Mouse (Mus musculus): ENCODE measurements at regions not wholly inside any gene's neighbourhood (a gene's known extent, or its start where the extent isn't known, plus 50 kb on each side); places are given as distances from the start of the nearest gene placed in this dataset.

- WGBS, result 88% methylated on average over 1 of the region's 1 CpGs
- no peaks in the 10 kb centered on the region for H3K4me1 ChIP-seq
- H3K4me2 ChIP-seq, result no peak overlapping the region
- H3K27me3 ChIP-seq (replicated peaks), result no peaks in the 10 kb centered on the region
- H3K9me3 ChIP-seq (replicated peaks), result no peaks in the 10 kb centered on the region
- no peak overlapping the region for H3K27ac ChIP-seq (replicated peaks)
- no peak overlapping the region for H3K9ac ChIP-seq (replicated peaks)
- H3K36me3 ChIP-seq, result no peaks in the 10 kb centered on the region
- ATAC-seq (ENCODE audit: low FRiP score), result no peak
- no peak overlapping the region for H3K4me3 ChIP-seq (replicated peaks)
These were observed 987.8 kb downstream of the Pcdh7 start for GRCm38 (mm10) chr5:58705561-58705960.

- Histone ChIP-seq H3K4me1 (no peaks in the 10 kb centered on the region), H3K27ac (replicated peaks) (no peak overlapping the region), H3K36me3 (no peaks in the 10 kb centered on the region), H3K9me3 (replicated peaks) (no peaks in the 10 kb centered on the region), H3K27me3 (replicated peaks) (no peaks in the 10 kb centered on the region), H3K4me2 (no peak overlapping the region), H3K4me3 (replicated peaks) (no peak overlapping the region), H3K9ac (replicated peaks) (no peak overlapping the region)
- 49% methylated on average over 1 of the region's 1 CpGs for WGBS
- ATAC-seq (ENCODE audit: low FRiP score), result no peak
These were observed 994.6 kb downstream of the Pcdh7 start for GRCm38 (mm10) chr5:58712381-58712780.

GRCm38 (mm10) chr5:58733366-58733765 is 1015.6 kb downstream of the Pcdh7 start:
- no peak overlapping the region for H3K27ac ChIP-seq (replicated peaks)
- H3K4me3 ChIP-seq (replicated peaks), result no peak overlapping the region
- H3K4me1 ChIP-seq, result no peaks in the 10 kb centered on the region
- no peak overlapping the region for H3K4me2 ChIP-seq
- no peak for ATAC-seq (ENCODE audit: low FRiP score)
- WGBS, result 98% methylated on average over 3 of the region's 3 CpGs
- no peak overlapping the region for H3K9ac ChIP-seq (replicated peaks)
- no peaks in the 10 kb centered on the region for H3K9me3 ChIP-seq (replicated peaks)
- H3K36me3 ChIP-seq, result no peaks in the 10 kb centered on the region
- H3K27me3 ChIP-seq (replicated peaks), result no peaks in the 10 kb centered on the region

- H3K4me1 ChIP-seq, result no peaks in the 10 kb centered on the region
- H3K27me3 ChIP-seq (replicated peaks), result no peaks in the 10 kb centered on the region
- H3K36me3 ChIP-seq, result no peaks in the 10 kb centered on the region
- no peaks in the 10 kb centered on the region for H3K9me3 ChIP-seq (replicated peaks)
- ATAC-seq (ENCODE audit: low FRiP score), result no peak
- no peak overlapping the region for H3K4me2 ChIP-seq
- no peak overlapping the region for H3K4me3 ChIP-seq (replicated peaks)
- WGBS, result 86% methylated on average over 2 of the region's 2 CpGs
- no peak overlapping the region for H3K9ac ChIP-seq (replicated peaks)
- H3K27ac ChIP-seq (replicated peaks), result no peak overlapping the region
These were observed 1016.2 kb downstream of the Pcdh7 start for GRCm38 (mm10) chr5:58733961-58734360.

- Histone ChIP-seq H3K27ac (replicated peaks) (no peak overlapping the region), H3K27me3 (replicated peaks) (no peaks in the 10 kb centered on the region), H3K4me1 (no peaks in the 10 kb centered on the region), H3K36me3 (no peaks in the 10 kb centered on the region), H3K9me3 (replicated peaks) (no peaks in the 10 kb centered on the region), H3K4me2 (no peak overlapping the region), H3K4me3 (replicated peaks) (no peak overlapping the region), H3K9ac (replicated peaks) (no peak overlapping the region)
- no peak for ATAC-seq (ENCODE audit: low FRiP score)
- WGBS, result 46% methylated on average over 9 of the region's 9 CpGs
These were observed 1018.8 kb downstream of the Pcdh7 start for GRCm38 (mm10) chr5:58736610-58737009.

GRCm38 (mm10) chr5:58737264-58737883 is 1019.6 kb downstream of the Pcdh7 start:
- no peak overlapping the region for H3K9ac ChIP-seq (replicated peaks)
- WGBS, result 89% methylated on average over 4 of the region's 4 CpGs
- no peak overlapping the region for H3K4me2 ChIP-seq
- H3K27me3 ChIP-seq (replicated peaks), result no peaks in the 10 kb centered on the region
- no peak for ATAC-seq (ENCODE audit: low FRiP score)
- no peak overlapping the region for H3K4me3 ChIP-seq (replicated peaks)
- no peak overlapping the region for H3K27ac ChIP-seq (replicated peaks)
- H3K36me3 ChIP-seq, result no peaks in the 10 kb centered on the region
- no peaks in the 10 kb centered on the region for H3K9me3 ChIP-seq (replicated peaks)
- no peaks in the 10 kb centered on the region for H3K4me1 ChIP-seq

- Histone ChIP-seq H3K4me2 (no peak overlapping the region), H3K4me1 (no peaks in the 10 kb centered on the region), H3K9ac (replicated peaks) (no peak overlapping the region), H3K4me3 (replicated peaks) (no peak overlapping the region), H3K27me3 (replicated peaks) (no peaks in the 10 kb centered on the region), H3K9me3 (replicated peaks) (no peaks in the 10 kb centered on the region), H3K36me3 (no peaks in the 10 kb centered on the region), H3K27ac (replicated peaks) (no peak overlapping the region)
- no peak for ATAC-seq (ENCODE audit: low FRiP score)
- WGBS, result 78% methylated on average over 4 of the region's 4 CpGs
These were observed 1020.3 kb downstream of the Pcdh7 start for GRCm38 (mm10) chr5:58738041-58738440.

- Histone ChIP-seq H3K27me3 (replicated peaks) (no peaks in the 10 kb centered on the region), H3K9me3 (replicated peaks) (no peaks in the 10 kb centered on the region), H3K4me3 (replicated peaks) (no peak overlapping the region), H3K9ac (replicated peaks) (no peak overlapping the region), H3K4me2 (no peak overlapping the region), H3K4me1 (no peaks in the 10 kb centered on the region), H3K27ac (replicated peaks) (no peak overlapping the region), H3K36me3 (no peaks in the 10 kb centered on the region)
- no peak for ATAC-seq (ENCODE audit: low FRiP score)
- WGBS, result 64% methylated on average over 1 of the region's 1 CpGs
These were observed 1023.0 kb downstream of the Pcdh7 start for GRCm38 (mm10) chr5:58740759-58741158.

- no peak for ATAC-seq (ENCODE audit: low FRiP score)
These were observed 1029.9 kb downstream of the Pcdh7 start for GRCm38 (mm10) chr5:58747684-58748083.

GRCm38 (mm10) chr5:58751777-58752176 is 1034.0 kb downstream of the Pcdh7 start:
- Histone ChIP-seq H3K9ac (replicated peaks) (no peak overlapping the region), H3K4me2 (no peak overlapping the region), H3K9me3 (replicated peaks) (no peaks in the 10 kb centered on the region), H3K4me3 (replicated peaks) (no peak overlapping the region), H3K36me3 (no peaks in the 10 kb centered on the region), H3K27ac (replicated peaks) (no peak overlapping the region), H3K27me3 (replicated peaks) (no peaks in the 10 kb centered on the region), H3K4me1 (peaks cover 6% of the 10 kb centered on the region; the same call in 1 of the 2 replicates)
- 87% methylated on average over 6 of the region's 6 CpGs for WGBS
- ATAC-seq (ENCODE audit: low FRiP score), result no peak

More at GRCm38 (mm10) chr5:58747684-58748083, 1029.9 kb downstream of the Pcdh7 start:
- WGBS, result 6% methylated on average over 6 of the region's 6 CpGs
- no peaks in the 10 kb centered on the region for H3K27me3 ChIP-seq (replicated peaks)
- no peak overlapping the region for H3K27ac ChIP-seq (replicated peaks)
- H3K9me3 ChIP-seq (replicated peaks), result no peaks in the 10 kb centered on the region
- H3K4me1 ChIP-seq, result peaks cover 6% of the 10 kb centered on the region; the same call in 1 of the 2 replicates
- no peak overlapping the region for H3K4me3 ChIP-seq (replicated peaks)
- no peaks in the 10 kb centered on the region for H3K36me3 ChIP-seq
- H3K9ac ChIP-seq (replicated peaks), result no peak overlapping the region
- peak overlapping the region; percentile 17 for H3K4me2 ChIP-seq
